Mouse (Mus musculus) layer of hippocampus, postnatal 36 days (tissue): ENCODE results near the gene Ube3b. TPM values are rescaled to one million over a fixed set of nuclear protein-coding genes. Genes with fewer than 3 reads are reported as not detected.

Experiments used
- DNase-seq, 2 experiments: peaks; one replicate each; pipeline ENCODE4 v3.0.0; 2022
- microRNA-seq, 2 experiments: library from miRNA; unstranded; fragments of <30 nt; microRNA quantifications; one replicate each; pipeline ENCODE4 v1.2.0; 2021
- total RNA-seq, 2 experiments: library from RNA; stranded (reverse); gene quantifications; 2 replicates each; pipeline ENCODE4 v1.2.3; 2021

Ube3b gene
- total RNA-seq, 2 experiments from 2014 or later, result 78.0 to 81.6 TPM

DNA sequence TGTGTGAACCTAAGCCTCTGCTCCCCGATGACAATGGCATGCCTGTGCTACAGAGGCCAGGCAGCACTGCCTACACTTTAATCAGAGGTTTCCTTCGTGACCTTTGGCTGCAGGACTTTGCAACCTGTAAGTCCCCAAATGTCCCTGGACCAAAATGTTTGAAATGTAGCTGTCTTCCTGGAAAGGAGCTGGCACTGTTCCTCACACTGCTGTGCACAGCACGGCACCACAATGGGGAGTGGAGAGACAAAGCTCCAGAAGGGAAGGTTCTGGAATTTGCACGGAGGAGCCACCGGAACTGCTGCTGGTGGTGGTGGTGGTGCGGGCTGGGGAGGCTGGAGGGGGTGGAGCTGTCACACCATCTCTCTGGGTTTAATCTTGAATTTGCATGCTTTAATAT is 46.3 kb downstream of the Ube3b start:
- no peak for DNase-seq

DNA sequence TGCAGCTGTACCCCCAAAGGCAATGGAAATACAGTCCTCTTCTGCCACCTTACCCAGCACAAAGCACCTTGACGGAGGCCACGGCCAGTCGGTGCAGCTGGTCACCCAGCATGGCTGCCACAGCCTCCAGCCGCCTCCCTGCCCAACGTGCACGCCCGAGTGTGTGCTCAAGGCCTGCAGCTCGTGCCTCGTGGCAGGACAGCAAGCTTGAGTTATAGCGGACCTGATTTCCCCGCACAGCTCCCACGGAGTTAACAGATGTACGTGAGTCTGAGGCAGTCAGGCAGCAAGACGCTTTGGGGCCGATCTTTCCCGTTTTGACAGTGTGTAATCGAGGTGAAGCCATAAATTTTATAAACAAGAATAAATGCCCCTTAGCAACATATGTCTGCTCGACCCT is 48.2 kb downstream of the Ube3b start:
- no peak for DNase-seq

GRCm38 (mm10) chr5:114429781-114430180 is 49.4 kb downstream of the Ube3b start:
- no peak for DNase-seq

DNA sequence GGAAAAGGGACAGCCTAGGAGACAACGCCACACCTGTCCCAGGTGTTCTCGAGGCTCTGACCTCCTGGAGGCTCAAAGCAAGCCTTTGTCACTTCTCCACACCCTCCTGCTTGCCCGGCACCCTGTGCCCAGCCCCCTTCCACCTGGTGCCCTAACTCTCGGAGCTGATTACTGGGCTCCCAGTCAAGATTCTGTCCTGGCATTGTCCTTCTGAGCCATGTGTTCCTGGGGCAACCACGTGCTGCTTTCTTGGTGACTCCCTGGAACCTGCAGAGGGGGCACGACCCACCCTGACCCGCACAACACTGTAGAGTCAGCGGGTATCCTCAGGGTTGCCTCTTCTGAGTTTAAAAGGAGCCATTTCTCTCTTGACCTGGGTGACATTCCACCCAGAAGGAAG is 54.0 kb downstream of the Ube3b start:
- no peak for DNase-seq

DNA sequence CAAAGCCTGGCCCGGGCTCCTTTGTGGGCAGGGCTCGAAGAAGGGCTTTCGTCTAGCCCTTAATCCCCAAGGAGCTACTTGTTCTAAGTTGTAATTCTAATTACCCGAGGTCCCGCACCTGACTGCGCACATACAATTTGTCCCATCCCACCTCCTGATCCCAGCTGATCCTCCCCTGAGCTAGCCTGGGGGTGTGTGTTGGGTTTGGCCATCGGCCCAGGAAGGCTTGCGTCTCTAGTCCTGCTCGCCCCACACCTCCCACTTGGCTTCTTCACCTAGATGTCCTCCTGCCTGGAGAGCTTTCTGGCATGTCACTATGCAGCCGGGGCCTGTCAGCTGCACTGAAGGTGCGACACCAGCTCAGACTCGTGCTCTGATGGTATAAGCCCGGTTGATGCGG is 55.2 kb downstream of the Ube3b start:
- no peak for DNase-seq

DNA sequence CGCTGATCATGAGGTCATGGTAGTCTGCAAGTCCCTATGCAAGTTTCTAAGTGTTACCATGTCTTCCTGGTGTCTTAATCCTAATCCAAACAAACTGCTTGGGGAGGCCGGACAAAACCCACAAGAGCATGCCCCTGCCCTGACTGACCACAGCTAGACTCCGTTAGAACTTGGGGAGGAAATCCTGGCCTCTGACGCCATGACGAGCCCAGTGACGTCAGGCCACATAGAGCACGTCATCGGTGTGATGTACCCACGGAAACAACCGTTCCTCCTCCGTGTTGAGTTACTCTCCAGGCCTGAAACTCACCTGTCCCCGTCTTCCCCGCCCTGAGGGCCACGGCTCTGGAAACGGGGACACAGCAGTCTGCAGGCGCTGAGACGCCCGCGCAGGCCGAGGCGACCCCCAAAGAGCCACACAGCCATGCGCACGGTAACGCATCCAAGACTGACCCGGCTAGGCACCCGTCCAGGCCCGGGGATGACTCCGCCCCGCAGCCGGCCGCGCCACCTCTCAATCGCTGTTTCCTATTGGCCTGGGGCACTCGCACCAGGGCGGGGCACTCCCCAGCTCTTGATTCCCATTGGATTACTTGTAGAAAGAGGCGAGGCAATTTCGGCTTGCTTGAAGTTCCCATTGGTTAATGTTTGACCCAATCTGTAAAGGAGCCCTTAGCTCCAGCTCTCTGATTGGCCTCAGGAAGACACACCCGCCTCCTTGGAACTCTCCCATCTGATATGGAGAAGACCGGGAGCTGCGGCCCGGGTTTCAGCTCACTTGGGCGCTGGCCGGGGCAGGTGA is 63.4 kb downstream of the Ube3b start, which contains the start of the genes Mmab and Mvk:
TSS of gene Mmab (minus strand) at position 495 of the 802 bp plus-strand sequence.
TSS of gene Mvk (plus strand) at position 704 of the 802 bp plus-strand sequence.
- DNase-seq, result peak; percentile 98 to 99

DNA sequence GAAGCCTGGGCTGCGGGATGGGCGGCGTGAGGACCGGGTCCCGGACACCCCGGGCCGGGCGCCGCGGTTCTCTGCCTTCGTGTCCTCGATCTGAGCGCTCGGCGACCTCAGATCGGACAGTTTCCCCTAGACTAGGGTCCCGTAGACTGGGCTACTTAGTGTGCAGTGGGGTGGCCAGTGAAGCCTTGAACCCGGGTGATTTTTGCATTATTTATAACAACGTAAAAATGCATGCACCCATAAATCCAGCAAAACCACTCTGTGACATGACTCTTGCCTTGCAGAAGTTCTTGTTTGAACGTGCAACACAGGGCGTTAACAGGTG is 63.9 kb downstream of the Ube3b start:
- DNase-seq, result no peak

DNA sequence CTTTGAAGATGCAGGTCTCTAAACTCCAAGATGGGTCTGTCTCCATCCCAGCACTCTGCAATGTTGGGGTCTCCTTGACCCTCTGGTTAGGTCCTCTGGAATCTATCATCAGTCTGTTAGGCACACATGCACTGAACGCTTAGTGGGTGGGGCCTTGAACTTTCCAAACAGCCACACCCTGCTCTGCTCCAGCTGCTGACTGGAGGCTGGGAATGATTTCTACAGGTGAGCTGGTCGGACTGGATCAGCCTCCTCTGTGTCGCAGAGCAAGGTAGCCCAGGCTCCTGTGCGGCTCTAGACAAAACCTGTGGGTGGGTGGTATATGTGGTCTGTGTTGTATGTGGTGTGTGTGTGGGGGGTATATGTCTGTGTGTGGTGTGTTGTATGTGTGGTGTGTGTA is 68.6 kb downstream of the Ube3b start:
- no peak for DNase-seq

DNA sequence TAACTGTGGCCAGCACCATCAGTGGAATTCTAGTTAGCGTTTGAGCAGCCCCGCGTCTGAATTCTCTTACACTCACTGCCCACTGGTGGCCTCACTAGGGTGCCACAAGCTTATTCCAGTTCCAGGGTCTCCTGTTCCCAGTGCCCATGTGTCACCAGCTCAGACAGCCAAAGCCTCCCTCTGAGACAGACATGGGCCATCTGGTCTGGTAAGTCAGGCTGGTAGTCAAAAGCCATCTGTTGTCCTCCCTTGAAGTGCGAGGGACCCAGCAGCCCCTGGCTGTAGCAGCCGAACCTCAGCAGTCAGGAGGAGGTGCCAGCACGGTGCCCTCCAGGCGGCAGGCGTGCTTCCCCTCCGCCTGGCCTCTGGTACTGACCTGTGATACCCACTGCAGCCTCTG is 75.9 kb downstream of the Ube3b start:
- DNase-seq, result no peak

DNA sequence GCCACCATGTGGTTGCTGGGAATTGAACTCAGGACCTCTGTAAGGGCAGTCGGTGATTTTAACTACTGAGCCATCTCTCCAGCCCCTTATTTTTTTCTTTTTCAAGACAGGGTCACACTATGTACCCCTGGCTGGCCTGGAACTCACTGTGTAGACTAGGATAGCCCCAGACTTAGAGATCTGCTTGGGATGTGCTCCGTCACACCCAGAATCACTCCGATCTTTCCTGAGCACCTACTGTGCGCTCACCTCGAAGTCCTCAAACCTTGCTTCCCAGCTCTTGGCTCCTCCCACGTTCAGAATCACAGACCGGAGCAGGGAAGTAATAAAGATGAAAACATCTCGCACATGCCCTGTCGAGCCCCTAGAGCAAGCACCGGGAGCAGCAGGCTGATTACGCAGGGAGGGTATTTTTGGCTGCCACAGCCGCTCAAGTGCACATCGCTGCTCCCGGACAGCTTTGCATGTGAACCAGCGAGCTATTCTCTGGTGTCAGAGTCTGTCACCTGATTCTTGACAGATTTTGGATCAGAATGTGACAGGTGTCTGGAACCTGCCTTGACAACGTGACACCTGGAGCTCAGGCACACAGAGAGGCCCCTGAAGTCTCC is 76.7 kb downstream of the Ube3b start:
- DNase-seq, result no peak

- peak; percentile 67 to 76 for DNase-seq
These were observed 80.8 kb downstream of the Ube3b start for GRCm38 (mm10) chr5:114461238-114461637.

GRCm38 (mm10) chr5:114462067-114463040 is 81.9 kb downstream of the Ube3b start:
- no peak for DNase-seq

DNA sequence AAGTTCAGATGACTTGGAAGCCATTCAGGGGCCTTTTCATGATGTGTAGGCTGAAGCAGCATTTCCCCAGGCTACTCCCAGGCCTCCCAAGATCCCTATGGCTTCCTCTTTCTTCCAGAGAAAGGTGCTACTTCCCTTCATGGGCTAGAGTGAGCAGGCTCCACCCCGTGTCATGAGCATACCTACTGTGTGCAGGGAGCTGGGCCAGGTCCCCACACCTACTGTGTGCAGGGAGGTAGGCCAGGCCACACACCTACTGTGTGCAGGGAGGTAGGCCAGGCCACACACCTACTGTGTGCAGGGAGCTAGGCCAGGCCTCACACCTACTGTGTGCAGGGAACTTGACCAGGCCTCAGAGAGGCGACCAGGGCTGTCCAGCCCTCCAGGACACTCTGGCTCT is 84.2 kb downstream of the Ube3b start:
- no peak for DNase-seq

- DNase-seq, result no peak
These were observed 85.2 kb downstream of the Ube3b start for GRCm38 (mm10) chr5:114465641-114466040.

DNA sequence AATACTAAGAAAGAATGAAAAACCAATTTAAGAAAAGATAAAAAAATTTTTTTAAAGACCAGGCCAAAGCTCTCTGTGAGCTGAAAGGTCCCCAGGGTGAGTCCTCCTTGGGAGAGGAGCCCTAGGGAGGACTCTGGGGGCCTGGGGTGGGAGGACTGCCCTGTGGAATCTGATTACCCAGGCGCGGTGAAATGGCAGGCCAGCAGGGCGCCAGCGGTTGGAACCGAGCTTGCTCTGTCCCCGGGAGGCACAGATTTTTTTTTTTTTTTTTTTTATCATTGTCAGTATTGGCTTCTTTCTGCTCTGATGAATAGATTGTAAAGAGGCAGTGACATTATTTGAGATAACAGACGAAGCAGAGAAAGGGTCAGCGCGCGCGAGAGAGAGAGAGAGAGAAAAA is 86.6 kb downstream of the Ube3b start:
- no peak for DNase-seq

DNA sequence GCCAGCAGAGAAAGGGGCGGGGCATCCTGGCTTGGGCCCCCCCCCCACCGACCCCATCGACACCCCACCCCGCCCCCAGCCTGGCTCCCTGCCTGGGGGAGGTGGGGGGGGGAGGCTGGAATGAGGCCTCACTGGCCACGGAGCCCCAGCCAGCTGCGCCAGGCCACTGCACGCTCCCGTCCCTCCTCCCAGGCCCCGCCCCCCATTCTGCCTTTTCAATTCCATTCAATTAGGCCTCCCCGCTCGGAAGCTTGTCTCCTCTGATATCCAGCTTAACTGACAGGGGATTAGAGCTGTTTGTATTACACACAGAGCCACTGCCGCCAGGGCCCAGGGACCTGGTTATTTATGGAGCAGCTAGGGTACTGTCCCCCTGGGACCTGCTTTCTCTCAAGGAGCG is 87.0 kb downstream of the Ube3b start:
- peak; percentile 49 to 50 for DNase-seq

DNA sequence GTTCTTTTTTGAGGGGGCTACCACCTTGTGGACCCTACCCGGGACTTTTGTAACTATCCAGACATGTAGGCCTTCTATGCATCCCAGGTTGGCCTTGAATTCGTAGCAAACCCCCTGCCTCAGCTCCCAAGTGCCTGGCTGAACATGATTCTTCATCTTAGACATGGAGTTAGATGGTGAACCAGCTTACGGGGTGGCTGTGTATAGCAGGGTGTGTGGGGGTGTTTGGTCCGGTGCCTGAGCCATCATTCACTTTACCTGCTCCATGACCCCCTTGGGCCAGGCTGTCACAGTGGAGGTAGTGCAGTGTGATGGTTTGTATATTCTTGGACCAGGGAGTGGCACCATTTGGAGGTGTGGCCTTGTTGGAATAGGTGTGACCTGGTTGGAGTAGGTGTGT is 87.6 kb downstream of the Ube3b start:
- DNase-seq, result no peak

DNA sequence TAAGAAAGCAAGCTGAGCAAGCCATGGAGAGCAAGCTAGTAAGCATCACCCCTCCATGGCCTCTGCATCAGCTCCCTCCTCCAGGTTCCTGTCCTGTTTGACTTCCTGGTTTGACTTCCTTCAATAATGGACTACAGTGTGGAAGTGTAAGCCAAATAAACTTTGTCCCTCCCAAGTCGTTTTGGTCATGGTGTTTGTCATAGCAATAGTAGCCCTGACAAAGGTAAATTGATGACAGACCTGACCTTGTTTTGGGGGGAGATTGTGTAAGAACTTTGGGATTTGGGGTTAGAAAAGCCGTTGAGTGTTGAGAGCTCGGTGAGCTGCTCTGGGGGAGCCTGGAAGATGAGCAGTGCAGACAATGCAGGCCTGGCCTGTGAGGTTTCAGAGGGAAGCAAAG is 90.0 kb downstream of the Ube3b start:
- DNase-seq, result no peak

Small RNAs within 50 kb of the gene (microRNA-seq; reads per million reads assigned to microRNA genes)
- gene Mir7027, result 0 to 0.63 reads per million in 2 experiments

Other genes with a start within 250 kb of the Ube3b start
- gene Acacb, start 234.1 kb upstream of the Ube3b start, total RNA-seq, result 1 to 10 TPM; 4.8 to 6.5 TPM
- gene Foxn4, start 106.8 kb upstream of the Ube3b start, total RNA-seq, result not detected
- 1 to 10 TPM; 2.0 to 3.0 TPM for gene Myo1h, start 91.4 kb upstream of the Ube3b start, total RNA-seq
- gene Kctd10, start 99 bp upstream of the Ube3b start, total RNA-seq, result 10 to 100 TPM; 47.5 to 48.3 TPM
- gene Mmab, start 63.5 kb downstream of the Ube3b start, total RNA-seq, result 10 to 100 TPM; 18.3 to 19.0 TPM
- gene Mvk, start 63.7 kb downstream of the Ube3b start, total RNA-seq, result 10 to 100 TPM; 25.0 to 27.1 TPM
- 1 to 10 TPM; 4.6 to 5.8 TPM for gene Fam222a, start 187.4 kb downstream of the Ube3b start, total RNA-seq